9 mouse cellular contexts compared by ENCODE assay signal in the genomic region with DNA sequence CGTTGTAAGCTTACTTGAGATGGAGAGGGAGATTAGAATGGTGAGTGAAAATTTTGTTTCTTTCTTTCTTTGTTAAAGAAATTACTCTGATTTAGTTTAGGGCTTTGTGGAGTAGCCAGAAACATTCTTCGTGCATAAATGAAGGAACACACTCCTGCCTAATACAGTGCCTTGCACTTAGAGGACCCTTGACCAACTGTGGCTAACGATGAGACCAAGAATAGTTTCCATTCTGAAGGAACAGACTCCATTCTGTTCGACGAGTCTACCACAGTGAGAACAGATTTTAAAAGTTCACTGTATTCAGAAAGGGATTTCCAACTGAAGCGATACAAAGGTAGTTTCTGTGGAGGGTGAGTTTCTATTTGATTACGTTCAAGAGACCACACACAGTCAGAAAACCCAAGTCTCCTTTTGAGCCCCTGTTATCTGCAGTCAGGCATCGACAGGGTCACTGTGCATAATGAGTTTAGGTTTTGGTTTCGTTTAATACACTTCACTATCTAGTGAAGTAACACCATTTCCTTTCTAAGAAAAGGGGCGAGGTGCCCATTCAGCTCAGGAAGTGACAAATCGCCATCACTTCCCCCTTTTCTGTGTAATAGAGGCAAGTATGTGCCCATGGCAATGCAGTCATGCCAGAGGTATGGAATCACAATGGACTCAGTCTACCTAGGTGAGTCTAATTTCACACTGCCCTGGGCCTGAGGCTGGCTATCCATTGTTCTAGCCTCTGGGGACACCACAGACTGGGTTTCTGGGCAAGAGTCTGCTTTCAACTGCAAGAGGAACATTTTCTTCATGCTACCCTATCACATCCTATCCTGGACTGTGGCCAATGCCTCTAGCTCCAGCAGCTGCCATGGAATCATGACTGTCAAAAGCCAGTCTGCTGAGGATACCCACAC. TPM values are rescaled to one million over a fixed set of nuclear protein-coding genes. Genes with fewer than 3 reads are reported as not detected.
A peak's percentile ranks its signal among the peaks of the same experiment; 100 is the strongest.
DNase-seq lines count a peak whose midpoint lies in the region; ATAC-seq and TF ChIP-seq lines count a peak whose summit lies in the region.
"Had no signal": no experiment of that assay in that cellular context is flagged by ENCODE, and none has a peak within 500 bp of the region (broad histone marks: within the 10 kb centered on the region; RNA-seq: fewer than 3 reads in every experiment).

No protein-coding gene starts in this region.

- H3K4me2 ChIP-seq in heart, embryonic 12.5 days, result no peak overlapping the region

- TF ChIP-seq CTCF in thymus, adult 2 months (IDR thresholded peaks at IDR 0.05; ENCODE audit: borderline replicate concordance, control insufficient read depth, extremely low read depth, insufficient read depth, low read length, poor library complexity), result no peak

- H3K27ac ChIP-seq in heart, embryonic 12.5 days (ENCODE audit: poor library complexity, severe bottlenecking), result no peak overlapping the region
- no peak overlapping the region for H3K27ac ChIP-seq in thymus, adult 2 months (ENCODE audit: control insufficient read depth, insufficient read depth, low read length)

- no peak for ATAC-seq in heart, embryonic 12.5 days (ENCODE audit: insufficient number of reproducible peaks, low FRiP score)
- ATAC-seq in granulocyte monocyte progenitor cell, adult 5-6 weeks (replicated peaks; ENCODE audit: poor library complexity, severe bottlenecking), result peak; percentile 96
- peak; percentile 96 for ATAC-seq in monocyte, adult 5-6 weeks (replicated peaks; ENCODE audit: insufficient number of reproducible peaks, low FRiP score, low TSS enrichment, poor library complexity, severe bottlenecking)

- H3K9ac ChIP-seq in heart, embryonic 12.5 days, result no peak overlapping the region

- DNase-seq in heart, adult 18-20 months, result peak; percentile 67 to 81
- DNase-seq in adrenal gland, postnatal 14 days, result peak; percentile 51
- peak; percentile 40 to 43 for DNase-seq in layer of hippocampus, postnatal 10 days (ENCODE audit: low spot score in 2 of 2)
- no peak for DNase-seq in thymus, adult 2 months
- DNase-seq in right cerebral cortex, postnatal 14 days, result no peak

- peaks cover 3% of the 10 kb centered on the region; the same call in 1 of the 2 replicates for H3K27me3 ChIP-seq in heart, embryonic 12.5 days (replicated peaks)
- H3K27me3 ChIP-seq in thymus, adult 2 months (ENCODE audit: control insufficient read depth, insufficient read depth, low read length), result no peaks in the 10 kb centered on the region

- TF ChIP-seq POLR2A in thymus, adult 2 months (IDR thresholded peaks at IDR 0.05; ENCODE audit: control insufficient read depth, extremely low read depth, insufficient read depth, low read length, poor library complexity), result no peak

- H3K4me1 ChIP-seq in heart, embryonic 12.5 days (replicated peaks), result peaks cover 4% of the 10 kb centered on the region; the same call in 1 of the 2 replicates
- H3K4me1 ChIP-seq in thymus, adult 2 months (replicated peaks; ENCODE audit: control insufficient read depth, insufficient read depth, low read length), result no peaks in the 10 kb centered on the region

- no peaks in the 10 kb centered on the region for H3K36me3 ChIP-seq in heart, embryonic 12.5 days
- no peaks in the 10 kb centered on the region for H3K36me3 ChIP-seq in thymus, adult 2 months (ENCODE audit: control insufficient read depth, insufficient read depth, low read length)

- WGBS in heart, embryonic 12.5 days, result 62% methylated on average over 11 of the region's 11 CpGs
- WGBS in thymus, adult 2 months, result 23% methylated on average over 11 of the region's 11 CpGs

- H3K9me3 ChIP-seq in heart, embryonic 12.5 days (replicated peaks), result no peaks in the 10 kb centered on the region

- no peak overlapping the region for H3K4me3 ChIP-seq in heart, embryonic 12.5 days
- no peak overlapping the region for H3K4me3 ChIP-seq in thymus, adult 2 months (ENCODE audit: control insufficient read depth, insufficient read depth, low read length)
- H3K4me3 ChIP-seq: myocyte had no signal

RNA-seq across cellular contexts. Expression of a gene that starts 50.2 kb away (rescaled TPM):
- 100 to 1,000 TPM; 110 to 111 TPM for total RNA-seq in heart, adult 18-20 months (2021)
- polyA plus RNA-seq in heart, embryonic 12.5 days (2016; fragmentation: Nextera tagmentation; extraction: Ambion mirVana), result 96.3 and 96.9 TPM in 2 replicates
- total RNA-seq in adrenal gland, postnatal 14 days (2021), result 104 and 107 TPM in 2 replicates
- total RNA-seq in granulocyte monocyte progenitor cell, adult 5-6 weeks (2014; fragmentation: Nextera tagmentation), result 111 and 165 TPM in 2 replicates
- total RNA-seq in granulocyte monocyte progenitor cell, adult 5-6 weeks (2017), result 317 and 372 TPM in 2 replicates
- 10 to 100 TPM; 73.9 to 83.3 TPM for total RNA-seq in layer of hippocampus, postnatal 10 days (2021)
- 129 to 196 TPM (median 150 TPM) in 3 replicates for total RNA-seq in monocyte, adult 5-6 weeks (2017)
- 35.5 and 43.3 TPM in 2 replicates for polyA plus RNA-seq in thymus, adult 2 months (2012; rRNA removed)

Comparison
In these comparisons a context has a peak if more than half of its experiments do, and no peak if none do; other contexts are left out.
1. DNase-seq: peak in heart, adult 18-20 months (2 of 2), adrenal gland, postnatal 14 days (single experiment) and layer of hippocampus, postnatal 10 days (2 of 2); none in thymus, adult 2 months (single experiment) and right cerebral cortex, postnatal 14 days (single experiment).